Mouse (Mus musculus) CD4-positive helper T cell, adult 2 months (primary cell): Measurements from ENCODE around the gene Fabp3.

ENCODE experiments used
- DNase-seq: peaks from one replicate; pipeline ENCODE4 v3.0.0-alpha.2; 2012; ENCODE audit warnings: low read depth, missing footprints, low spot score

Fabp3 gene

GRCm38 (mm10) chr4:130308231-130309081, at the start of gene Fabp3, which contains the start of gene Gm10570:
Gene Fabp3 (plus strand): TSS chr4:130308595.
Gene Gm10570 (minus strand): TSS chr4:130308674.
- peak; percentile 25 for DNase-seq

GRCm38 (mm10) chr4:130260406-130260805, 48.0 kb upstream of the Fabp3 start:
- no peak for DNase-seq

- DNase-seq: no peak
Observed at GRCm38 (mm10) chr4:130264131-130264530, 44.3 kb upstream of the Fabp3 start.

- peak; percentile 36 for DNase-seq
Observed at GRCm38 (mm10) chr4:130264698-130265349, 43.6 kb upstream of the Fabp3 start.

- DNase-seq: no peak
Observed at GRCm38 (mm10) chr4:130266601-130267000, 41.8 kb upstream of the Fabp3 start.

- no peak for DNase-seq
Observed at GRCm38 (mm10) chr4:130267069-130267468, 41.3 kb upstream of the Fabp3 start.

GRCm38 (mm10) chr4:130268736-130269135, 39.7 kb upstream of the Fabp3 start:
- no peak for DNase-seq

GRCm38 (mm10) chr4:130270089-130270488, 38.3 kb upstream of the Fabp3 start:
- no peak for DNase-seq

- DNase-seq: no peak
Observed at GRCm38 (mm10) chr4:130270611-130271347, 37.6 kb upstream of the Fabp3 start.

GRCm38 (mm10) chr4:130273698-130274345, 34.6 kb upstream of the Fabp3 start:
- no peak for DNase-seq

GRCm38 (mm10) chr4:130274346-130275015, 33.9 kb upstream of the Fabp3 start:
- DNase-seq: no peak

GRCm38 (mm10) chr4:130275016-130275822, 33.2 kb upstream of the Fabp3 start:
- DNase-seq: no peak

GRCm38 (mm10) chr4:130275823-130276105, 32.6 kb upstream of the Fabp3 start:
- no peak for DNase-seq

GRCm38 (mm10) chr4:130276573-130277176, 31.7 kb upstream of the Fabp3 start:
- no peak for DNase-seq

GRCm38 (mm10) chr4:130279105-130279504, 29.3 kb upstream of the Fabp3 start, which contains the start of gene Serinc2:
Gene Serinc2 (minus strand): TSS chr4:130279205.
- no peak for DNase-seq

GRCm38 (mm10) chr4:130282856-130283255, 25.5 kb upstream of the Fabp3 start:
- no peak for DNase-seq

- no peak for DNase-seq
Observed at GRCm38 (mm10) chr4:130283826-130284225, 24.6 kb upstream of the Fabp3 start.

GRCm38 (mm10) chr4:130286531-130286930, 21.9 kb upstream of the Fabp3 start:
- DNase-seq: no peak

GRCm38 (mm10) chr4:130289824-130290223, 18.6 kb upstream of the Fabp3 start:
- DNase-seq: no peak

GRCm38 (mm10) chr4:130292271-130292670, 16.1 kb upstream of the Fabp3 start:
- DNase-seq: peak; percentile 63
